Mouse (Mus musculus) heart, embryonic 16.5 days (tissue): Measurements from ENCODE around the gene Fgr. TPM values are rescaled to one million over a fixed set of nuclear protein-coding genes. Genes with fewer than 3 reads are reported as not detected.

Source experiments
- ATAC-seq: fragments of 200-750 bp; cut with Nextera tagmentation; replicated peaks from 2 replicates; pipeline ENCODE4 v1.8.0; 2017; ENCODE audit warnings: moderate number of reproducible peaks; ENCODE audit not compliant: insufficient read depth, low FRiP score; ENCODE audit errors: extremely low read depth
- H3K27ac ChIP-seq: fragments of 300-500 bp; sonication (generic); 2 replicates; pipeline ENCODE4 v1.5.1; 2014; ENCODE audit warnings: mild to moderate bottlenecking, low read length, control low read depth, moderate library complexity
- H3K27me3 ChIP-seq: fragments of 300-500 bp; sonication (generic); 2 replicates; pipeline ENCODE4 v1.6.1; 2014; ENCODE audit warnings: low read length, mixed read lengths; ENCODE audit not compliant: control insufficient read depth, insufficient read depth
- H3K36me3 ChIP-seq: fragments of 300-500 bp; sonication (generic); 2 replicates; pipeline ENCODE4 v1.6.1; 2014; ENCODE audit not compliant: control insufficient read depth, insufficient read depth
- H3K4me1 ChIP-seq: fragments of 300-500 bp; sonication (generic); 2 replicates; pipeline ENCODE4 v1.6.1; 2014; ENCODE audit warnings: low read length, mixed read lengths; ENCODE audit not compliant: control insufficient read depth, insufficient read depth
- H3K4me2 ChIP-seq: fragments of 300-500 bp; sonication (generic); 2 replicates; pipeline ENCODE4 v1.6.1; 2014; ENCODE audit warnings: low read depth, mild to moderate bottlenecking, control low read depth, low read length
- H3K4me3 ChIP-seq: fragments of 300-500 bp; sonication (generic); 2 replicates; pipeline ENCODE4 v1.5.1; 2014; ENCODE audit warnings: mild to moderate bottlenecking, control low read depth, low read length
- H3K9ac ChIP-seq: fragments of 300-500 bp; sonication (generic); 2 replicates; pipeline ENCODE4 v1.6.1; 2014; ENCODE audit warnings: low read length, control low read depth
- H3K9me3 ChIP-seq: fragments of 300-500 bp; sonication (generic); replicated peaks from 2 replicates; pipeline ENCODE4 v1.6.1; 2016; ENCODE audit warnings: low read length; ENCODE audit not compliant: control insufficient read depth
- WGBS: fragments of 180-500 bp; shearing (Covaris S2); extraction: QIAGEN DNeasy Blood & Tissue Kit; methylation state at CpG from one replicate; pipeline ENCODE4 v1.1.7; 2014; 5-methylcytosine and 5-hydroxymethylcytosine counted together
- polyA plus RNA-seq: library from polyadenylated mRNA; unstranded; fragments of >200 nt; fragmentation: Nextera tagmentation; extraction: Ambion mirVana; gene quantifications from 2 replicates; pipeline ENCODE4 v1.2.1, GENCODE M21; 2015

Fgr gene
- polyA plus RNA-seq, 1 experiment from 2014 or later: 1.4 TPM

GRCm38 (mm10) chr4:132943088-132943487 lies 30.8 kb upstream of the Fgr start:
- Histone ChIP-seq H3K9me3 (no peaks in the 10 kb centered on the region), H3K4me3 (no peak overlapping the region), H3K27ac (no peak overlapping the region), H3K4me2 (no peak overlapping the region), H3K9ac (no peak overlapping the region), H3K4me1 (peaks cover 26% of the 10 kb centered on the region), H3K36me3 (no peaks in the 10 kb centered on the region), H3K27me3 (no peaks in the 10 kb centered on the region)
- no peak for ATAC-seq
- 66% methylated on average over 8 of the region's 8 CpGs for WGBS

GRCm38 (mm10) chr4:132944106-132944505 lies 29.8 kb upstream of the Fgr start:
- 45% methylated on average over 12 of the region's 12 CpGs for WGBS
- Histone ChIP-seq H3K27me3 (no peaks in the 10 kb centered on the region), H3K27ac (peak overlapping the region; percentile 70; the same call in 1 of the 2 replicates), H3K9me3 (no peaks in the 10 kb centered on the region), H3K9ac (no peak overlapping the region), H3K4me3 (no peak overlapping the region), H3K36me3 (no peaks in the 10 kb centered on the region), H3K4me2 (no peak overlapping the region), H3K4me1 (peaks cover 26% of the 10 kb centered on the region)
- ATAC-seq: no peak

- Histone ChIP-seq H3K9ac (peak overlapping the region; percentile 35; the same call in 1 of the 2 replicates), H3K27ac (peak overlapping the region; percentile 70), H3K9me3 (no peaks in the 10 kb centered on the region), H3K4me2 (no peak overlapping the region), H3K27me3 (no peaks in the 10 kb centered on the region), H3K36me3 (no peaks in the 10 kb centered on the region), H3K4me3 (no peak overlapping the region), H3K4me1 (peaks cover 26% of the 10 kb centered on the region)
- WGBS: 54% methylated on average over 4 of the region's 4 CpGs
- no peak for ATAC-seq
Measured at GRCm38 (mm10) chr4:132944776-132945175, 29.1 kb upstream of the Fgr start.

GRCm38 (mm10) chr4:132945261-132946046 lies 28.4 kb upstream of the Fgr start:
- H3K27ac ChIP-seq: peak overlapping the region; percentile 70
- ATAC-seq: peak; percentile 79
- H3K9ac ChIP-seq: peak overlapping the region; percentile 61
- no peaks in the 10 kb centered on the region for H3K9me3 ChIP-seq
- H3K36me3 ChIP-seq: no peaks in the 10 kb centered on the region
- H3K27me3 ChIP-seq: no peaks in the 10 kb centered on the region
- peak overlapping the region; percentile 49 for H3K4me2 ChIP-seq
- WGBS: 5% methylated on average over 15 of the region's 15 CpGs
- peak overlapping the region; percentile 3 for H3K4me3 ChIP-seq
- H3K4me1 ChIP-seq: peaks cover 32% of the 10 kb centered on the region

GRCm38 (mm10) chr4:132946047-132947001 lies 27.6 kb upstream of the Fgr start:
- H3K4me2 ChIP-seq: peak overlapping the region; percentile 49
- peaks cover 32% of the 10 kb centered on the region for H3K4me1 ChIP-seq
- H3K9me3 ChIP-seq: no peaks in the 10 kb centered on the region
- 25% methylated on average over 27 of the region's 27 CpGs for WGBS
- no peaks in the 10 kb centered on the region for H3K36me3 ChIP-seq
- no peaks in the 10 kb centered on the region for H3K27me3 ChIP-seq
- peak overlapping the region; percentile 70 for H3K27ac ChIP-seq
- ATAC-seq: peak; percentile 39
- H3K9ac ChIP-seq: peak overlapping the region; percentile 61
- H3K4me3 ChIP-seq: peak overlapping the region; percentile 3

GRCm38 (mm10) chr4:132949882-132950532 lies 23.9 kb upstream of the Fgr start:
- no peak for ATAC-seq
- peak overlapping the region; percentile 32 for H3K4me3 ChIP-seq
- peak overlapping the region; percentile 43 for H3K4me2 ChIP-seq
- no peaks in the 10 kb centered on the region for H3K27me3 ChIP-seq
- peak overlapping the region; percentile 53 for H3K9ac ChIP-seq
- H3K9me3 ChIP-seq: no peaks in the 10 kb centered on the region
- peaks cover 28% of the 10 kb centered on the region for H3K4me1 ChIP-seq
- WGBS: 19% methylated on average over 24 of the region's 24 CpGs
- no peak overlapping the region for H3K27ac ChIP-seq
- H3K36me3 ChIP-seq: no peaks in the 10 kb centered on the region

- H3K4me2 ChIP-seq: no peak overlapping the region
- H3K27ac ChIP-seq: no peak overlapping the region
- no peaks in the 10 kb centered on the region for H3K36me3 ChIP-seq
- H3K9ac ChIP-seq: no peak overlapping the region
- 46% methylated on average over 2 of the region's 2 CpGs for WGBS
- peaks cover 29% of the 10 kb centered on the region for H3K4me1 ChIP-seq
- H3K9me3 ChIP-seq: no peaks in the 10 kb centered on the region
- no peak overlapping the region for H3K4me3 ChIP-seq
- no peak for ATAC-seq
- H3K27me3 ChIP-seq: no peaks in the 10 kb centered on the region
Measured at GRCm38 (mm10) chr4:132950999-132951398, 22.9 kb upstream of the Fgr start.

- WGBS: 60% methylated on average over 7 of the region's 7 CpGs
- Histone ChIP-seq H3K9me3 (no peaks in the 10 kb centered on the region), H3K4me3 (no peak overlapping the region), H3K4me1 (peaks cover 33% of the 10 kb centered on the region), H3K9ac (no peak overlapping the region), H3K4me2 (no peak overlapping the region), H3K27ac (no peak overlapping the region), H3K36me3 (no peaks in the 10 kb centered on the region), H3K27me3 (no peaks in the 10 kb centered on the region)
- no peak for ATAC-seq
Measured at GRCm38 (mm10) chr4:132954530-132955394, 19.1 kb upstream of the Fgr start.
